Mouse (Mus musculus) left cerebral cortex, adult 11 months (tissue): ENCODE results near the gene Klra9.
"Not testable (repeated sequence)": the region's sequence is repeated elsewhere in the genome, so short reads cannot be mapped to it uniquely, and the experiment has no call there.

ENCODE experiments used
- DNase-seq: peaks from one replicate; pipeline ENCODE4 v3.0.0; 2022; ENCODE audit warnings: low spot score

Gene Klra9

DNA sequence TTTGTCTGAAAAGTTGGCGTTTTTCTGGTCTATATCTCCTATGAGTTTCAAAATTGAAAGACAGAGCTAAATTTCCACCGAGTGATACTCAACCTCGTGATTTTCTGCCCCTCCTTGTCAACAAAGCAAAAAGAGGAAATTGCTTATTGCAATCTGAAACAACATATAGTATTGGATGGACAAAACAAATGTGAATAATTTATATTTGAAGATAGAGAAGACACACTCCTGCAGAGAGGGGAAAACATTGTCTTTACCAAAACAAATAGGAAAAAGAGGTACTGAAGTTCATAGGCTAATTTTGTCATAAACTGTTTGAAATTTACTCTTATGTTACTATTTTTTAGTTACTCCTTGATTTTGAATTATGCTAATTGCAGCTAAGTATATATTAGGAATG lies at the start of gene Klra9:
Klra9 (minus strand) TSS at position 101 of the 400 bp plus-strand sequence.
- DNase-seq, result not testable (repeated sequence)

DNA sequence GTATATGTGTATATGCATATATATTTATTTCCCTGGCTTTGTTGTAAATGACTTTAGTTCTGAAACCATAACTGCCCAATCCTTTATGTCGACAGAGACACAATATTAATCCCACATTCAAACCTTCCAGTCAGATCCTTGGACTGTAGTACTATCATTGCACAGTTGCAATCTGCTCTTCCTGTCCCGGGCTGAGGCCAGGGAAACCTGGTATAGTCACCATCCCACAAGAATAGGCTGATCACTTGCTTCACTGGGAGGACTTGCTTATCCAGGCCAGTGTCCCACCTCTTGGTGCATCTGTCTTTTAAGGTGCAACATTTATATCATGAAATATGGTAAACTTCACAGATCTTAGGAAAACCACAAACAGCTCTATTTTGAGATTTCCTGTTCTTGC lies 44.6 kb upstream of the Klra9 start:
- DNase-seq, result no peak

DNA sequence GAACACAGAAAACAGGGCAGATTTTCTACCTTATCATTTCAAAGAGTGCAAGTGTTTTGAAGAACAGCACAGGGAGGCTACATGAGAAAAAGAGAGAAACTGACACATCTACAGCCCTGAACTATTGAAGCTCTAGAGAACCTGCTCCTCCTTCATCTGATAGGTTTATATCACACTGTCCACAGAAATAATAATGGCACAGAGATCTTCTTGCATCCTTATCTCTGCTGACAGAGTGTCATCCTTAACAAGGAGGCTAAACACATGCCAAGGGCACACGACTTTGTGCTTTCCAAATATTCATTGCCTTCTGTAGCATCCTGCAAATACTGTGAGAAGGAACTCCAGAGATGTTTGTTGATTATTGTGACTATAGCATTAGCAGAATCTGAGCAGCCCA lies 43.7 kb upstream of the Klra9 start:
- DNase-seq, result no peak

DNA sequence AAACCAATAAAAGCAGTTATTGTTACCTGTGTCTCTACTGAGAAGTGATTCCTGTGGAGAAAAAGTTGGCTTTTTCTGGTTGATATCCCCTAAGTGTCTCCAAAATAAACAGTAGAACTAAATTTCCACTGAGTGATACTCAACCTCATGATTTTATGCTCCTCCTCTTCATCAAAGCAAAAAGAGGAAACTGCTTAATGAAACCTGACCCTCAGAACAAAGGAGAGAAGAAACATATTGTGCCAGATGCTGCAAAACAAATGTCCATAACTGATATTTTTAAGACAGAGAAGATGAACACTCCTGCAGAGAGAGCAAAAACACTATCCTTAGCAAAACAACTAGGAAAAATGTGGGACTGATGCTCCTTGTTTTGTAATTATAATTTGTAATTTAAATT lies 40.3 kb upstream of the Klra9 start, which contains the start of gene Klra7:
Klra7 (minus strand) TSS at position 101 of the 400 bp plus-strand sequence.
- DNase-seq, result no peak

DNA sequence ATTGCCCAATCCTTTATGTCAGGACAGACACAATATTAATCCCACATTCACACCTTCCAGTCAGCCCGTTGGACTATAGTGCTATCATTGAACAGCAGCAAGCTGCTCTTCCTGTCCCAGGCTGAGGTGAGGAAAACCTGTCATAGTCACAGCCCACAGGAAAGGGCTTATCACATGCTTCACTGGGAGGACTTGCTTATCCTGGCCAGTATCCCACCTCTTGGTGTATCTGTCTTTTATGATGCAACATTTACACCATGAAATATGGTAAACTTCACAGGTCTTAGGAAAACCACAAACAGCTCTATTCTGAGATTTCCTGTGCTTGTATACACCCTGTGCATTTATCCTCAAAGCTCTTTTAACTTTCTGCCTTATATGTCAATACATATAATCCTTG lies 4.5 kb upstream of the Klra9 start:
- DNase-seq, result not testable (repeated sequence)

DNA sequence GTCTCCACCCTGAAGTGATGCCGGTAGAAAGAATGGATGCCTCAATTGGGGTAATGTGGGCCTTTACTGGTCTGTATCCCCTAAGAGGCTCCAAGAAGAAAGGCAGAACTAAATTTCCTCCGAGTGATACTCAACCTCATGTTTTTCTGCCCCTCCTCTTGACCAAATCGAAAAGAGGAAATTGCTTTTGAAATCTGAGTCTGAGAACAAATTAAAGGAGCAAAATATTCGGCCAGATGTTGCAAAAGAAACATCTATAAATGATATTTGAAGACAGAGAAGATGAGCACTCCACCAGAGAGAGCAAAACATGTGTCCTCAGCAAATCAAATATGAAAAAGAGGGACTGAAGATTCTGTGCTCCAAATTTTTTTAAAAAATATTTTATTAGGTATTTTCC lies 63.1 kb downstream of the Klra9 start, which contains the start of gene Klra8:
Klra8 (minus strand) TSS at position 101 of the 400 bp plus-strand sequence.
- not testable (repeated sequence) for DNase-seq
